8 mouse cellular contexts compared by ENCODE assay signal in genomic region chr3:116423353-116424159, GRCm38 (mm10). TPM values are rescaled to one million over a fixed set of nuclear protein-coding genes. Genes with fewer than 3 reads are reported as not detected.
DNase-seq lines count a peak whose midpoint lies in the region; ATAC-seq lines count a peak whose summit lies in the region.

TSS of gene Cdc14a (minus strand) at chr3:116424032.

- H3K4me2 ChIP-seq in hindbrain, embryonic 11.5 days (replicated peaks; ENCODE audit: low read depth, low read length): peak within 1 kb of the TSS; percentile 90

- no peaks in the 10 kb centered on the region; the same call in 1 of the 2 replicates for H3K4me1 ChIP-seq in hindbrain, embryonic 11.5 days (replicated peaks; ENCODE audit: control insufficient read depth, insufficient read depth, low read length)

- H3K9me3 ChIP-seq in hindbrain, embryonic 11.5 days (ENCODE audit: control insufficient read depth, low read length): no peaks in the 10 kb centered on the region

- H3K9ac ChIP-seq in hindbrain, embryonic 11.5 days (ENCODE audit: low read depth, low read length): peak within 1 kb of the TSS; percentile 84

- no peaks in the 10 kb centered on the region for H3K36me3 ChIP-seq in hindbrain, embryonic 11.5 days (ENCODE audit: control insufficient read depth, insufficient read depth, low read length)

- peak within 1 kb of the TSS; percentile 90 for H3K27ac ChIP-seq in hindbrain, embryonic 11.5 days (ENCODE audit: low read depth, low read length)

- WGBS in hindbrain, embryonic 11.5 days: under 1% methylated on average over 61 of the region's 64 CpGs

- DNase-seq in R1 (ENCODE audit: low read depth, low spot score): peak; percentile 95
- peak; percentile 70 for DNase-seq in cerebellum, adult 9-11 months
- peak; percentile 26 to 58 for DNase-seq in frontal cortex, adult 2 months (ENCODE audit: extremely low spot score in 1 of 2, low spot score in 1 of 2)
- DNase-seq in hindbrain, embryonic 11.5 days (ENCODE audit: low spot score): peak; percentile 92
- peak; percentile 33 for DNase-seq in left cerebral cortex, adult 11 months (ENCODE audit: low spot score)
- DNase-seq in lung, postnatal 4 days: peak; percentile 83 to 88
- peak; percentile 59 for DNase-seq in right cerebral cortex, adult 18-20 months
- peak; percentile 78 for DNase-seq in urinary bladder, postnatal 14 days (ENCODE audit: low spot score)

- peak; percentile 94 for ATAC-seq in hindbrain, embryonic 11.5 days (ENCODE audit: low FRiP score)

- no peaks in the 10 kb centered on the region for H3K27me3 ChIP-seq in hindbrain, embryonic 11.5 days (ENCODE audit: control insufficient read depth, insufficient read depth, low read length)

- peak within 1 kb of the TSS; percentile 82 for H3K4me3 ChIP-seq in hindbrain, embryonic 11.5 days (ENCODE audit: low read depth, low read length)

RNA-seq across cellular contexts. Expression of gene Cdc14a, which starts in this region (rescaled TPM):
- polyA plus RNA-seq in frontal cortex, adult 2 months (2012; rRNA removed): 2.8 and 3.0 TPM in 2 replicates
- polyA plus RNA-seq in hindbrain, embryonic 11.5 days (2014; fragmentation: Nextera tagmentation; extraction: Ambion mirVana): 14.1 and 17.2 TPM in 2 replicates

Comparison
In these comparisons a context has a peak if more than half of its experiments do, and no peak if none do; other contexts are left out.
1. Peak in every context shown above with its lines: DNase-seq, ATAC-seq, H3K4me3 ChIP-seq and H3K27ac ChIP-seq.
2. DNase-seq: peak in every context shown above with its lines; median percentile 95 in R1; 92 in hindbrain, embryonic 11.5 days; 86 in lung, postnatal 4 days; 78 in urinary bladder, postnatal 14 days; 70 in cerebellum, adult 9-11 months; 59 in right cerebral cortex, adult 18-20 months; 42 in frontal cortex, adult 2 months; 33 in left cerebral cortex, adult 11 months.